Mouse (Mus musculus): ENCODE measurements around the gene Fmn2.

The Fmn2 gene

DNA sequence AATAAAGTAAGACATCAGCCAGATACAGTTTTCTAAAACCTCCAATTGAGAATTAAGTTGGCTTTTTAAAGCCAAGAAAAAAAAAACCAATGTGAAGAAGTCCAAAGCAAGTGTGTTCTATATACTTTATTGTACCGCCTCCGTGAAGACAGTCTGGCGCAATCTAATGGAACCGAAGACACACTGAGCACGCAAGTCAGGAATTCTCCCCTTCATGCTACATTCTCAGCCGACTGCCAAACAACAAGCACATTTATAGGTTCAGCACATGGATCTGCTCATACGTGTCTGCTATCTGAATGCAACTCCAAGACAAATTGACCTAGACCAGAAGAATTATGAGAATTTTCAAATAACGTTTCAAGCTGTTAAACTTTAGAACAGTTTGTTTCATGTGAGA lies 169.2 kb downstream of the Fmn2 start:
- no peak for DNase-seq

DNA sequence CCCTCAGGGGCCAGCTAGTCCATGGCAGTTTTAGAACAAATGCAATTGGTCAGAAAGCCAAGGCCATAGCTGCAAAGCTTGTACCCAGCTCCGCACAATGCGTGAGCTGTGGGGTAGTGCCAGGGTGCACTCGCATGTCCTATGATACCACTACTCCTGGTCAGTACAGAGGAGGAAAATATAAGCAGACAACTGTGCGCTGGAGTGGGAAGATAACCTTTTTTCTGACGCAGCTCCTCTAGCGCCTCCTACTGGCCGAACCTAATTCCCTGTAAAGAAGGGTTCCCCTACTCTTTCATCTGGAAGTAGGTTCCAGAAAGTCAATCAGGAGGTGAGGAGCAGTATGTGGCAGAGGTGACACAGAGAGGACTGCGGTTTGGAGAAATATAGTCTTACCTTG lies 173.0 kb downstream of the Fmn2 start:
- DNase-seq = no peak

DNA sequence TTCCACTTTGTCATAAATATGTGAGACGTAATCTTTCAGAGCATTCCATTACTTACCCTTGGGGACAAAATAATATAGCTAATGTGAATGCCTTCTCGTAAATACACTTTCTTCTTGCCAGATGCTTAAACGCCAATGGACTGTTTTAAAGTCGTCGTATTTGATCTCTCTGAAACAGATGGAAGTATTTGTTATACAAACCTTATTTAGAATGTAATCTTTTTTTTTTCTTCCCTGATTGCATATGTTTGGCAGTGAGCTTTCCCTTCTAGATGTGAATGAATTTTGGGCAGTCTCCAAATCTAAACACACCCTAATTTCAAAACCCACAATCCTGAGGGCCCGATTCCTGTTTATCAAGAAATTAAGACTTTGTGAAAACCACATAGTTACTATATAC lies 173.7 kb downstream of the Fmn2 start:
- no peak for DNase-seq

DNA sequence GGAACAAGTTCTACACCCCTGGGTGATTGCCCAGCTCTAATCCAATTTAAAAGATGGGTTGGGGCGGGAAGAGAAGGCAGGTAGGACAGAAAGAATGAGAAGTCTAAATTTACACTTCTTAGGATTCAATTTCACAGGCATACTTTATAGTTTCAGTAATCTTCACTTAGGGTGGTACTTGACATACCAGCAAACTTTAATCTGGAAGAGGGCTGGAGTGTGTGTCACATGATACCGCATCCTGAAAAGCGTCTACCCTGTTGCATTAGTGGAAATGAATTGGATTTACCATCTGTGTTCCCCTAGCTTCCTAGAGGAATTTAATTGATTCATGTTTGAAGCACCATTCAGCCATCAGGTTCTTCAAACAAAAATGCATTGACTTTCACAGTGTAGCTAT lies 174.6 kb downstream of the Fmn2 start:
- no peak for DNase-seq

DNA sequence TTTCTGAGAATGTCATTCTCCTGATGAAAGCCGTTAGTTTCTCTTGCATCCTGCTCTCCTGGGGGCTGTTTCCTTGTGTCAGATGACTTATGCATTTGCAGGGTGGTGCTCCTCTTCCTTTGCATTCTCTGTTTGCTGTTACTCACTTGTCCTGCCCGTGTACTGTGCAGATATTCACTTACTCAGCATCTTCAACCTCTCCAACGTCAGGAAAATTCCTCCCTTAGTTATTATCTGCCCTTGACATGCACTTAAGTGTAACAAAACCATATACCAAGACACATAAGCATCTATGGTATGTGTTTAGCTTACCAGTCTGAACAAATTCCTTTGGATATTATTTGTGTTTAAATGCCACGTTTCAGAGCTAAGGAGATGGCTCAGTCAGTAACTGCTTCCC lies 175.6 kb downstream of the Fmn2 start:
- DNase-seq = no peak

DNA sequence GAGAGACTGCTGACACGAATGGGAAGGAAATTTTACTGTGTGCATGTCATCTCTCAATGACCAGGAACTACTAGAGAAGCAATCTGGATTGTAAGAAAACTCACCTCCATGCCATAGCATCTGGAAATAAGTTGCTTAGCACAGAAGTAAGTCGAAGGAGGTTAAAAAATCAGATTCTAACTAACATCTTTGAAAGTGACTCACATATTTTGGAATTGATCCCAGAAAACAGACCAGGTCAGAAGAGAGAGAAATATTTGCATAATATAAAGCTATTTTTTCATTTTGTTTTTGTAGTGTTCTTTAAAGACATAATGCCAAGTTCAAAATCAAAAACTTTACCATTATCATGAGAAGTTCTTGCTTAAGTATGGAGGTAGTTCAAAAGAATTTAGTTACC lies 187.7 kb downstream of the Fmn2 start:
- no peak for DNase-seq

DNA sequence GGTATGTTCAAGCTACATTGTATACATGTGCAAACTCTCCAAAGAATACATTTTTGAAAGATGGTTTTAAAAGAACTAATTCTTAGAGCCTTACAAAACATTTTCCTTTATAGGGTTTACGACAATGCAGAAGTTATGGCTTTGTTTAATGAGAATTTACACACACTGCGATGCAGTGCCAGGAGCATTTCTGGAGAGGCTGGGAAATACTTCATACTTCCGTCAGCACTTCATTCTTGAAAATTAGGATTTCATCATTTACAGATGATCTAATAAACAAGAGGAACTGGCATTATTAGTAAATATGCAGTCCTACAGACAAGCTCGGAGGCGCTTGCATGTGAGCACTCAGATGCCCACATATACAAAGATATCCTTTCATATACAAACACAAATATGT lies 199.2 kb downstream of the Fmn2 start:
- no peak for DNase-seq

DNA sequence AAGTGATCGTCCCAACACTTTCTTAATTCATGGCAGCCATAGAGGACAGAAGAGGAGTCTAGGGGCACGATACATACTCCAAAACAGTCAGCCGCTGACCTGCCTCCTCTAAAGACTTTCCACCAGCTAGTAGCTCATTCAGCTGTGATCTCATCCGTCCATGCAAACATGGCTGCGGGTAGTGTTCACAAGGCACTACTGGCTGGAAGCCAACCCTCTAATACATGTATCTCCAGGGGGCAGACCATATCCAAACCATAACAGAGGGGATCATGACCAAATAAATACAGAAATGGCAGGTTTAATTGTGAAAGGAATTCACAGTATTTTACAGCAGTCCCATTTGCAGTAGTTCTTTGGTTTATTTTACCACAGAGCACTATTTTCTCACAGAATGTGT lies 200.2 kb downstream of the Fmn2 start:
- no peak for DNase-seq

DNA sequence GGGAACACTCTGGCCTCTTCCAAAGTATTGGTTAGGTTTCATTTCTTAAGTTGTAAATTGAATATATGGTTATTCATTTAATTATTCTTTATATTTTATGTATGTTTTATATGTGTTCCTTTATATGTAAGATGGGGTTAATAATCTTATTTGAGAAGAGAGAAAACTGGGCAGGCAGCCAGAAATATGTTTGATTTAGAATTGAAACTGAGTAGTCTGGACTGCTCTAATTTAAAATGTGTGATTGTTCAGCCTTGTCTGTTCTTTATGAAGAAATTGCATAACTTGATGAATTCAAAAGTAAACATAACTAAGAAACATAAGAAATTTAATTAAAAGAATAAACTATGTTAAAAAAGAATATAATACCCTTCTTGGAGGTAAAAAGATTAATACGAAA lies 202.3 kb downstream of the Fmn2 start:
- no peak for DNase-seq

DNA sequence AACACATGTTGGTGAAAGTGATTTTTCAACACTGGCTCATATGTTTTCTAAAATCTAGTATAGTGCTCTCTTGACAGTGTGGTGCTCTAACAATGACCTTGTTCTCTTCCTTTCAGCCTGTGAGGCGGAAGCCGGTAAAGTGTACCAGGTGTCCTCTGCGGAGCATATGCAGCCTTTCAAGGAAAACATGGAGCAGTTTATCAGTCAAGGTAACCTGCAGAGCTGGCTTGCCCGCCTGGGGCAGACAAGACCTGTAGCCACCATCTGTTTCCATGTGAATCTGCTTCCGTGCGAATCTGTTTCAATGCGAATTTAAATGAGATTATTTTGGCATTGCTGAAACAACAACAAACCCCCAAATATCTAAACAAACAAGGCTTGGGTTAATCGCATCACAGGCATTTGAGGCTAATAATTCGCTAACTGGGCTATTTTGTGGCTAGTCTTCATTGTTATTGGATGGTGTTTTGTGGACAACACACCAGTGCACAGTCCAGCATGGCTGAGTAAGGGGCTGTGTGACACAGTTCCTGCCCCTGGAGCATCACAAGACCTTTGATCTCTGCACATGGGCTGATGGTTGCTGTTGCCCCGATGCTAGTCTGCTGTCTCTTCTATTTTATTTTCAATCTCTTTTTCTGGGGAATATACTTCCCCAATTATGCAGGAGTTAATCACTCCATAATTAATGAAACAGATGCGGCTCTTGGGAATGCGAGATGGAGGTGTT lies 218.3 kb downstream of the Fmn2 start:
- DNase-seq = peak; percentile 76 to 78

DNA sequence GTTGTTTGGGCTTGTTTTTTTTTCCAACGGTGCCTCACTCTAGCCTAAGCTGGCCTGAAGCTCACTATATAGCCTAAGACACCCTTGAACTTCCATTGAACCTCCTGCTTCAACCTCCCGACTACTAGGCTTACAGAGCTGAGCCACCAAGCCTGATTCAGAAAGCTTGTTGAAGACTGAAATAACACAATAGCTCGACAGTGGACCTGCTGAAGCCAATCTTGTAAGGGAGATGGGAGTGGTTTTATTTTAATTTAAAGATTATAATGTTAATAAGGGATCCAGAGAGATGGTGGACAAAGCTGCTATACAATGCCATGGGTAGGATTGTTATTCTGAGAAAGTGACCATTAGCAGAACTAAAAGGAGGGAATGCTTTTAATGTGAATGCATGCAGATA lies 227.1 kb downstream of the Fmn2 start:
- DNase-seq = no peak

DNA sequence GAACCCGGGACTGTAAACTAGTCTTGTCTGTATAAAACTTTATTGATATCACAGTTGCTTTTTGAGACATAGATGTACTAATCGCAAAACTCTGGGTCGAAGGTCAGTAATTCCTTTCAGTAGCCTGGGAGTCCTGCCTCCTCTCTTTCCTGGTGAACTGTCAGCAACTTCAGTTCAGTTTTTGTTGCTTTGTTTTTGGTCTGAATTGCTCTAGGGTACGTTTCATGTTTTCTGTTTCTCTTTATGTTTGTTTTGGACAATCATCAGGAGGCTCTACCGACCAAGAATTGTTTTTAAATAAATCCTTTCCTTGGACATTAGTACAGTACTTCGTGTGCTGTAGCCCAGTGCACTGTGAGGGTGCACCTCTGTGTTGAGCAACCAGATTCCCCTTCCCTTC lies 231.1 kb downstream of the Fmn2 start:
- DNase-seq = no peak

DNA sequence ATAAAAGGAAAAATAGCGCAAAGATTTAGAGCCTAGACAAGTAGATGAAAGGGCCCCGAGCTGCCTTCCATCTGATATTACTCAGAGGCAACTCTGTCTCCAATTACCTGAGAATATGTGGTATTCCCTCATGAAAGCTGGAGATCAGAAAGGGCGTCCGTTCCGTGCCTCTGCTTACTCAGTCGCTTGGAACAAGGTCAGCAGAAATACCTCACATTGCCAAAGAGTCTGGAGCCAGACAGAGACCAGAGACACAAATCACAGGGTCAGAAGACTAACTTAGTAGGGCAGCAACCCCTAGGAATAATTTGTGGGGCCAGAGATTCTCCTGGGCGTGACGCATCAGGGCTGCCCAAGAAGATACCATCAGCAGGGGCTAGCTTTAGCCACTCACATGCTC lies 237.3 kb downstream of the Fmn2 start:
- no peak for DNase-seq

DNA sequence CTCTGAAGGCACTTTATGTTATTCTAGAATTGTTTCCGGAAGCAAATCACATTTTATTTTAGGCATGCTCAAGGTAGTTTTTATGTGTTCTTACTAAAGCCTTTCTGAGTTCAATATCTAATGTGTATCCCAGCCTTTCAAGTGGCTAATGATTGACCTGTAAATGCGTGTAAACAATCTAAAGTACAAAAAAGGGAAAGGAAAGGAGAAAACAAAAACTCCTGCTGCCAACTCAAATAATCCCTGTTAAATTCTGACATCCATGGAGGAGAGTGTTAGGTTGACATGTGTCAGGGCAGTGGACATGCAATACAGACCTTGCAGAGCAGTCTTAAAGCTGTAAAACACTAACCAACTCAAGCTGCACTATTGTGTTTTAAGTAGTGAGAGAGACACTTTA lies 241.0 kb downstream of the Fmn2 start:
- no peak for DNase-seq

DNA sequence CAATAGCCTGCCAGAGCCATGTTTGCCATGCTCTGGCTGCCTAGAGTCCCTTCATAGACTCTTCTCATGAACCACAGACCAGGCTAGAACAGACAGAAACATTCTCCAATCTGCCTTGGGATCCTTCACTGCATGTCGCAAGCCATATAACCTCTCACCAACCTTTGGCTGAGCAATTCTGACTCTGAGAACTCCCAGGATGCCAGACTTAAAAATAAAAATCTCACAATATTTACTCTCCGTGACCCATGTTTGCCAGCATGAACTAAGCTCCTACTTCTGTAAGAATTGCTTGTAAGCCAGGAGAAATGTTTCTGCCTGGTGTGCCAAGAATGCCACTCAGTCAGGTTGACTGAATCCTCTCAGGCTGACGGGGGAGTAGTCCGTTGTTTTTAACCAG lies 246.9 kb downstream of the Fmn2 start:
- DNase-seq = no peak

DNA sequence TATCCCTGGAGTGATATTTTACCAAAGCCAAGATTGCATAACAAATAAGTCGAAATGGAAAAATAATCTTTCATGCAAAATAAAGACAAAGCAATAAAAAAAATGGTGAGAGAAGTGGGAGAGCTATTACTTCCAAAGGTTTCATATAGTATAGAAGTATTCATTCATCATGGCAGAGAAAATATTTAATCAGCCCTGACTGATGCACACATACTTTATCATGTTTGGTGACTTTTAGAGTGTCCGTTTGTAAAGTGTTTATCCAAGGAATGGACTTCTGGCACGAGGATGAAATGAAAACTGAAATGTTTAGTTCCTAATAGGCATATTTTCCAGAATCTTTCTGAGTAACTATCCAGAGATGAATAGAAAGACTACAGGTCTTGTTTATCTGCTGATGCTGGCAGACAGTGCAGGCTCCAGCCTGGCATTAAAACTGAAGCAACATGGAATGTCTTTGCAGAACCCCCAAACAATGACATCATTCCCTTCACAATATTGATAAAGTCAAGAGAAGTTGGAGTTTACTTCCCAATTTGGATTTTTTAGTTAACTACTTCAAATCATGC lies 249.4 kb downstream of the Fmn2 start:
- no peak for DNase-seq

DNA sequence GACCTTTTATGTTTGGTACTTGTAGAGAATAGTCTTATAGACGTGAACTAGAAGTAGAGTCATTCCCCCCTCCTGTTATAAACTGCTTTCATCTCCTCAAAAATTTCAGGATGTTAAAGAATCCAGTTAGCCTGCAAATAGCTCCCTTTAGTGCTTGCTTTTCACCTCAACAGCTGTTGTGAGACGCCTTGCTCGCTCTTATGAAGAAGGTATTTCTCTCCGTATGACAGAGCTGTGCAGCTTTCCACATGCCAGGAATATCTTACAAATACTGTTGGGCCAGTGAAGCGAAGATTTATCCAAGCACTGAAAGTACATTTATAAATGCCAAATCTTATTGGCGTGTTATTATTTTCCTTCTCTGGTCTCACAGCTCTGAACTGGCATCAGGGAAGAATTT lies 257.7 kb downstream of the Fmn2 start:
- no peak for DNase-seq

DNA sequence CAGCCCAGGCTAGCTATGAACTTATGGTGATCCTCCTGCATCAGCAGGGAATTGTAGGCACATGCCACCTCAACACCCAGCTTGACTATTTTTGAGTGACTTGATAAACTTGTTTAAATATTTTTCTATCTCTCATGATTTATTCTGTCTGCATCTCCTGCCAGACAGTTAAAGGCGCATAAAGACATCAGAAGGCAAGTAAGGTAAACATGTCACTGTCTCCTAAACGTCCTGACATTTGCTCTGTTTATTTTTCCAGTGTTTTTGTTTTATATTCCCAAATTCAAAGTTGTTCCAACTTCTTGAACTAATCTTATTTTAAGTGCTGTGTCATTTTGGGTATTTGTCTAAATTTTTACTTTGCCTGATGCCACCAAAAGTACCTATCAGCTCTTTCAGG lies 264.1 kb downstream of the Fmn2 start:
- DNase-seq = no peak

DNA sequence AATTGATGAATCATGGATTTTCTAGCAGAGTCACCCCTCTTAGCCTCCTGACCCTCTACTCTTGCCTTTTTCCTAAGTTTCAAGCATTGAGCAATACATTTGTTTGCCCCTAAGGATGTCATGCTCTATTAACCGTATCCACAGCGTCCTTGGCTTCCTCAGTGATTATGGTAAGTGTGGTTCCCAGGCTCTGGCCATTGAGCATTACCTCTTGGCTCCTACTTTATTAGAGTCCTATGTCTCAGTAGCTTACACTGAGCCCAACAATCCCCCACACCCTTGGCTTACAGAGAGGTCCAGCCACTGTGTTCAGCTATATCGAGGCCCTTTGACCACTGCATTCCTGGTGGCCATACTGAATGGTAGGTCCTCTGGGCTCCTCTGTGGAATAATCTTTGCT lies 265.2 kb downstream of the Fmn2 start:
- DNase-seq = no peak

DNA sequence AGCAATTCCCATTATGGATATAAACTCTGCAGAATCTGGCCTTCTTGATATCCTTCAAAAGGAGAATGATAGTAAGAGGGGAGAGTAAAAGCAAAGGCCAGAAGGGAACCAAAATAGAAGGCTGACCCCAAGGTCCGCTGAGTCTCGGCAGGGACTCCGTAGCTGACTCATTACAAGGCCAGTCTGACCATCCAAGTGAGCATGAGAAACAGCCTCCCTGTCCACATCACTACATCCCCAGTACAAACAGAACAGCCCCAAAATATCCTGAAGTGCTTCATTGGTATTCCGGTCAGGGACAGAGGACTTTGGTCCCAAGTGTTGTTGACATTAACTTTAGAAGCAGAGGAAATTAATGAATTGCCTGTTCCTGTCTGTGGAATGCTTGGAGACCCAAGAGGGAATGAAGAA lies 270.3 kb downstream of the Fmn2 start:
- DNase-seq = no peak

DNA sequence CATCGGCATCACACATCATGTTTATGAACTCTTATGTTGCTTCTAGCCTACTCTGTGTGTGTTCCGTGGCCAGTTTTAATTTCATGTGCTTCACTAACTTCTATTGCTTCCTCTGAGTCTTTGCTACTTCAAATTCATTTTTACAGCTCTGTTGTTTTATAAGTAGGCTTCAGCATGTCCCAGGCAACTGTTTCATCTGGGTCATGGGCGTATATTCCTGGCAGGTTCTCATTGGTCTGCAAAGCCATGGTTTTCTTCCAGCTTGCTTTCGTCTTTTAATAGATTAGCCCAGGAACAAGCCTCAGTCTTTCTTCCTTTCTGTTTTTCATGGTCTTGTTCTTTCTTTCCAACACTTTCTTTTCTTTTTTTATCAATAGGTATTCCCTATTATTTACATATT lies 279.4 kb downstream of the Fmn2 start:
- no peak for DNase-seq

DNA sequence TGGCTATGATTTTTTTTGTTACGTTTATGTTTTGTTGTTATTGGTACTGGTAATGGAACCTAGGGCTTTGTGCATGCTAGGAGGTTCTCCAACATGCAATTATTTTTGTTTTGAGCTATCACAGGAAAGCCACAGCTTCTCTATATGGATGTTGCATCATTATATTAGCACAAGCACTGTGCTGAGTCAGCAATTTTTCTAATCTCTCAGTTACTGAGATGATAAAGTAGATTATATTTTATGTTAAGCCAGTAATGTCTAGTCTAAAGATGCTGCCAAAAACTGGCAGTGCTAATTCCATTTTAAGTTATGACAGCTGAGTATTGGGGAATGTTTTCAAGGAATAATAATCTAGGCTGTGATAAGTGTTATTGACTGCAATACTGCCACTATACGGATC lies 287.0 kb downstream of the Fmn2 start:
- no peak for DNase-seq

DNA sequence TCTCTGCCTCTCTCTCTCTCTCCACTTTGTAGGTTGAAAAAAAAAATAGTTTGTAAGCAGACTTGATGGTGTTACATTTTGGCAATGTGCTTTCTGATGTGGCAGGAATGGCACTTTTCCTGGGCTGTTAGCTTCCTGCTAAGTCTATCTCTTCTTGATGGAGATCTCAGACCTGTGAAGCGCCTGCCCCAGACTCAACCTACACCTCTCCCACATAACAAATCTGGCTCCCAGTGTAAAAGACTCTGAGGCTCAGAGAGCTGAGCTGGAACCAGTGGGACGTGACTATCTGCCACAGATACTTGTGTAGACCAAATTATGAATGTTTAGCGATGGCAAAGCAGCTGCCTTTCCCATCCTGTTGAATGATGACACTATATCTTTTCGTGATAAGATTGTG lies 310.2 kb downstream of the Fmn2 start:
- no peak for DNase-seq

DNA sequence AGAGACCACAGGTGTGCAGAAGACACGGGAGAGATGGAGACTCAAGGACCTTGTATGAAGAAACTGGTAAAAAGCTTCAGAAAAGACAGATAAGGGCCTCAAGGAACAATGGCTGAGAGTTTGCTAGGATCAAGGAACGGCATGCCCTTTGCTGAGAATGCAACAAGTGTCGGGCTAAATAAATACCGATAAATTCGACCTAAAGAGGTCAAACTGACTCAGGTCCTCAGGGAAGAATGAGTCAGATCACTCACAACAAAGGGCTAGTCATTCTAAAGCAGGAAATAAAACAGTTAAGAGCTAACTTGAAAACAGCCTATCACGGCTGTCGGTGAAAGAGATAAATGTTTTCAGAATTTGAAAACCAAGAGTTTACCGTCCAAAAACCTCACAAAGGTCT lies 324.9 kb downstream of the Fmn2 start:
- no peak for DNase-seq

DNA sequence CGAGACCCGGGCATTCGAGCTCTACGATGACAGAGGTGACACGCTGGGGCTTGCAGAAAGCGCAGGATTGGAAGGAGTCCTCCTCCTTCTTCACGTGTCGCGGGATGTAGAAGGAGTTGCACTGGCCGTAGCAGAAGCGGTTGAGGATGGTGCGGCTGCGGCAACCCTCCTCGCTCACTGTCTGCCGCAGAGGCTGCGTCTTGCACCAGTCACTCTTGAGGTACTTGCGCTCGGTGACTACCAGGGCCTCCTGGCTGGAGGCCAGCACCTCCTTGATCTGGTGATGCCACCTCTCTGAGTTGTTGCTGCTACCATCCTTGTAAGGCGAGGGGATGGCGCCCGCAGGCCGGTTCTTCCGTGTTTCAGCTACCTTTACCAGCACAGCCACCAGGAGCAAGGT lies 335.2 kb downstream of the Fmn2 start:
- DNase-seq = no peak

Measured in cerebellum, postnatal 36 days (tissue).